Mouse (Mus musculus) left cerebral cortex, postnatal 4 days (tissue): ENCODE results near the gene Gm20518. TPM values are rescaled to one million over a fixed set of nuclear protein-coding genes. Genes with fewer than 3 reads are reported as not detected.

Source experiments
- DNase-seq: peaks from one replicate; pipeline ENCODE4 v3.0.0-alpha.2; 2022
- intact Hi-C: fragments of 180-260 bp; cut with DNase I; formaldehyde crosslinking; loops from one replicate; pipeline ENCODE4 v1.15.1; 2025
- total RNA-seq, 2 experiments: library from RNA; stranded (reverse); gene quantifications; 2 replicates each; pipeline ENCODE4 v1.2.3; 2021

Gene Gm20518
- 1 to 10 TPM in 1 of 2 experiments, under 1 TPM in 1; 0.77 to 1.2 TPM for total RNA-seq

- peak; percentile 100 for DNase-seq
- intact Hi-C loops: no loop called here
Observed at GRCm38 (mm10) chr16:17891567-17891959, at the start of gene Gm20518. Gene Gm20518, minus strand, starts transcription at chr16:17891671.

- intact Hi-C loops: no loop called here
- DNase-seq: no peak
Observed at GRCm38 (mm10) chr16:17939255-17939751, 47.8 kb upstream of the Gm20518 start.

GRCm38 (mm10) chr16:17938821-17939220 lies 47.4 kb upstream of the Gm20518 start:
- intact Hi-C loops: no loop called here
- DNase-seq: peak; percentile 73

- intact Hi-C loops: no loop called here
Observed at GRCm38 (mm10) chr16:17938187-17938586, 46.7 kb upstream of the Gm20518 start.

GRCm38 (mm10) chr16:17936776-17937175 lies 45.3 kb upstream of the Gm20518 start:
- no peak for DNase-seq
- intact Hi-C loops: no loop called here

More at GRCm38 (mm10) chr16:17938187-17938586, 46.7 kb upstream of the Gm20518 start:
- no peak for DNase-seq

- intact Hi-C loops: no loop called here
- DNase-seq: no peak
Observed at GRCm38 (mm10) chr16:17934445-17934910, 43.0 kb upstream of the Gm20518 start.

GRCm38 (mm10) chr16:17933594-17934444 lies 42.3 kb upstream of the Gm20518 start:
- intact Hi-C loops: no loop called here
- DNase-seq: no peak

GRCm38 (mm10) chr16:17931906-17932460 lies 40.5 kb upstream of the Gm20518 start:
- no peak for DNase-seq

GRCm38 (mm10) chr16:17929631-17930030 lies 38.2 kb upstream of the Gm20518 start:
- intact Hi-C loops: loop anchor here (10.0 kb wide), 1 partner anchor 285 kb away; the partner anchor contains the start of gene Ccdc188
- DNase-seq: peak; percentile 38

More at GRCm38 (mm10) chr16:17931906-17932460, 40.5 kb upstream of the Gm20518 start:
- intact Hi-C loops: no loop called here

GRCm38 (mm10) chr16:17929211-17929610 lies 37.7 kb upstream of the Gm20518 start:
- intact Hi-C loops: loop anchor here (10.0 kb wide), 1 partner anchor 286 kb away; the partner anchor contains the start of gene Ccdc188

GRCm38 (mm10) chr16:17928627-17929104 lies 37.2 kb upstream of the Gm20518 start:
- intact Hi-C loops: loop anchor here (10.0 kb wide), 1 partner anchor 286 kb away; the partner anchor contains the start of gene Ccdc188
- peak; percentile 71 for DNase-seq

More at GRCm38 (mm10) chr16:17929211-17929610, 37.7 kb upstream of the Gm20518 start:
- peak; percentile 55 for DNase-seq

- peak; percentile 74 for DNase-seq
- intact Hi-C loops: loop anchor here (10.0 kb wide), 1 partner anchor 287 kb away; the partner anchor contains the start of gene Ccdc188
Observed at GRCm38 (mm10) chr16:17928087-17928580, 36.7 kb upstream of the Gm20518 start, which contains the start of gene Slc25a1. Gene Slc25a1, minus strand, starts transcription at chr16:17928219.

GRCm38 (mm10) chr16:17927351-17928082 lies 36.0 kb upstream of the Gm20518 start:
- intact Hi-C loops: loop anchor here (10.0 kb wide), 1 partner anchor 287 kb away; the partner anchor contains the start of gene Ccdc188
- peak; percentile 44 for DNase-seq

- peak; percentile 46 for DNase-seq
- intact Hi-C loops: loop anchor here (5.0 to 10.0 kb wide), 2 partner anchors 125 to 293 kb away; partner anchors contain the start of gene Ccdc188
Observed at GRCm38 (mm10) chr16:17922163-17922538, 30.7 kb upstream of the Gm20518 start.

GRCm38 (mm10) chr16:17921325-17922162 lies 30.1 kb upstream of the Gm20518 start:
- DNase-seq: peak; percentile 98
- intact Hi-C loops: loop anchor here (5.0 to 10.0 kb wide), 2 partner anchors 126 to 293 kb away; partner anchors contain the start of gene Ccdc188

GRCm38 (mm10) chr16:17920586-17920985 lies 29.1 kb upstream of the Gm20518 start:
- DNase-seq: no peak
- intact Hi-C loops: loop anchor here (5.0 to 10.0 kb wide), 2 partner anchors 127 to 294 kb away; partner anchors contain the start of gene Ccdc188

- intact Hi-C loops: no loop called here
- DNase-seq: no peak
Observed at GRCm38 (mm10) chr16:17914307-17915249, 23.1 kb upstream of the Gm20518 start, which contains the start of gene Gsc2. Gene Gsc2, minus strand, starts transcription at chr16:17915059.
